Mouse (Mus musculus) heart, embryonic 10.5 days (tissue): ENCODE measurements around the gene Rabepk. TPM values are rescaled to one million over a fixed set of nuclear protein-coding genes. Genes with fewer than 3 reads are reported as not detected.
"Not testable (repeated sequence)": the region's sequence is repeated elsewhere in the genome, so short reads cannot be mapped to it uniquely, and the experiment has no call there.

Source experiments
- DNase-seq: peaks from one replicate; pipeline ENCODE4 v3.0.0-alpha.2; 2017; ENCODE audit warnings: low spot score
- H3K27ac ChIP-seq: fragments of 300-500 bp; sonication (generic); 2 replicates; pipeline ENCODE4 v1.5.1; 2016; ENCODE audit warnings: mild to moderate bottlenecking
- H3K27me3 ChIP-seq: fragments of 300-500 bp; sonication (generic); 2 replicates; pipeline ENCODE4 v1.6.1; 2016; ENCODE audit warnings: mild to moderate bottlenecking; ENCODE audit not compliant: poor library complexity, insufficient read depth, severe bottlenecking
- H3K36me3 ChIP-seq: fragments of 300-500 bp; sonication (generic); 2 replicates; pipeline ENCODE4 v1.6.1; 2016; ENCODE audit warnings: mild to moderate bottlenecking, moderate library complexity
- H3K4me1 ChIP-seq: fragments of 300-500 bp; sonication (generic); 2 replicates; pipeline ENCODE4 v1.6.1; 2016; ENCODE audit warnings: mild to moderate bottlenecking
- H3K4me3 ChIP-seq: fragments of 300-500 bp; sonication (generic); 2 replicates; pipeline ENCODE4 v1.5.1; 2016; ENCODE audit warnings: mild to moderate bottlenecking, moderate library complexity
- H3K9me3 ChIP-seq: fragments of 300-500 bp; sonication (generic); 2 replicates; pipeline ENCODE4 v1.6.1; 2016; ENCODE audit warnings: mild to moderate bottlenecking, moderate library complexity
- WGBS: fragments of 180-500 bp; shearing (Covaris S2); methylation state at CpG from one replicate; pipeline ENCODE4 v1.1.7; 2016; 5-methylcytosine and 5-hydroxymethylcytosine counted together
- polyA plus RNA-seq: library from polyadenylated mRNA; unstranded; fragments of >200 nt; fragmentation: Nextera tagmentation; extraction: Ambion mirVana; gene quantifications from 2 replicates; pipeline ENCODE4 v1.2.1, GENCODE M21; 2016

The Rabepk gene
- polyA plus RNA-seq, 1 experiment from 2014 or later: 40.2 TPM

GRCm38 (mm10) chr2:34825827-34826459 is 26.2 kb upstream of the Rabepk start, which contains the start of gene Fbxw2:
Gene Fbxw2 (minus strand): TSS chr2:34826311.
- Histone ChIP-seq H3K27ac (peak within 1 kb of the TSS; percentile 92), H3K27me3 (no peaks in the 10 kb centered on the region), H3K4me1 (peaks cover 11% of the 10 kb centered on the region), H3K4me3 (peak within 1 kb of the TSS; percentile 81), H3K36me3 (peaks cover 14% of the 10 kb centered on the region), H3K9me3 (0 out of 2 replicates have a peak, but pooled peaks cover 4% of the 10 kb centered on the region)
- under 1% methylated on average over 57 of the region's 57 CpGs for WGBS
- peak; percentile 96 for DNase-seq

DNA sequence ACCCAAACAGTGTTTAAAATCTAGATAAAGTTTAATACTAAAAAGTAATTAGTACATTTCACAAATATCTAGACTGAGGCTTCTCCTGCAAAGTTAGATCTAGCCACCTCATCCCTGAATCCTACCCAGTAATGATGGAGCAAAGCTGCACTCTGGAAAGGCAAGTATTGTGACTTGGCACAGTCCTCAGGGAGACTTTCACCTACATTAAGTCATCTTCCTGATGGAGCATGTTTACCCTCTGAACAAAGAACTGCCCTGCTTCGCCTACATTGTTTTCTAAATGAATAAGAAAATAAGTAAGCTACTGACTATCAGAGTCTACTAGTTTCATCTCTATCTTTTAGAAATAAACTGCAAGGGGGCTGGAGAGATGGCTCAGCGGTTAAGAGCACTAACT is 18.8 kb upstream of the Rabepk start:
- no peaks in the 10 kb centered on the region for H3K27me3 ChIP-seq
- H3K27ac ChIP-seq: no peak overlapping the region
- no peak for DNase-seq
- H3K4me3 ChIP-seq: no peak overlapping the region
- no peaks in the 10 kb centered on the region for H3K4me1 ChIP-seq
- H3K9me3 ChIP-seq: no peaks in the 10 kb centered on the region
- peaks cover 60% of the 10 kb centered on the region for H3K36me3 ChIP-seq
- WGBS: 92% methylated on average over 2 of the region's 2 CpGs

DNA sequence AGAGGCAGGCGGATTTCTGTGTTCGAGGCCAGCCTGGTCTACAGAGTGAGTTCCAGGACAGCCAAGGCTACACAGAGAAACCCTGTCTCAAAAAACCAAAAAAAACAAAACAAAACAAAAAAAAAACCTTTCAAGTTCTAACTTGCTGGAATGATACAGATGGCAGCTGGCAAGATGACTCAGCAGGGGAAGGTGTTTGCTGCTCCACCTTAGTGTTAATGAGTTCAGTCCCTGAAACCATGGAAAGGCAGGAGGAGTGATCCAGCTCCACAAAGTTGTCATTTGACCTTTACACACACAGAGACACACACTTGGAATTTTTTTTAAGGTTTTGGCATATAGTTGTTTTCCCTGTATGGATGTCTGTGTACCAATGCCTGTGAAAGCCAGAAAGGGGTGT is 16.2 kb upstream of the Rabepk start:
- 88% methylated on average over 2 of the region's 2 CpGs for WGBS
- not testable (repeated sequence) for H3K9me3 ChIP-seq, H3K4me3 ChIP-seq, H3K4me1 ChIP-seq, DNase-seq, H3K27me3 ChIP-seq, H3K27ac ChIP-seq
- peaks cover 70% of the 10 kb centered on the region for H3K36me3 ChIP-seq

- 85% methylated on average over 7 of the region's 7 CpGs for WGBS
- Histone ChIP-seq H3K36me3 (peaks cover 75% of the 10 kb centered on the region), H3K9me3 (no peaks in the 10 kb centered on the region), H3K4me3 (no peak overlapping the region), H3K27ac (no peak overlapping the region), H3K4me1 (no peaks in the 10 kb centered on the region; the same call in 1 of the 2 replicates), H3K27me3 (no peaks in the 10 kb centered on the region)
- no peak for DNase-seq
These were observed 13.0 kb upstream of the Rabepk start for GRCm38 (mm10) chr2:34812706-34813105.

DNA sequence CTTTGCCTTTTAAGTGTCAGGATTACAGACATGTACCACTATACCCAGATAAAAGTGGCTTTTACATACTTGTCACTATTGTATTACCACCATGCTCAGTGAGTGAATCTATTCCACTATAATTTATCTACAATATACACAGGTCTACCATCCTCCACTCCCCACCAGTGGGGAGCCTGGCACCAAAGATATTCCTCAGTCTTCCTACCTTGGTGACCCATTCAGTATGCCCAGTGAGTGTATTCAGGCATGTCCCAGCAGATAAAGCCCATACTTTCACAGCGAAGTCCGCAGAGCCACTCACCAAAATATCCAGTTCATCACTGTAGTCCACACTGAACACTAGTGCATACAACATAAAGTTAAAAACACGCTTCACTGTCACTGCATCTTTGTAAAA is 11.1 kb upstream of the Rabepk start:
- no peak for DNase-seq
- Histone ChIP-seq H3K27me3 (no peaks in the 10 kb centered on the region), H3K27ac (no peak overlapping the region), H3K4me3 (no peak overlapping the region), H3K4me1 (peaks cover under 1% of the 10 kb centered on the region), H3K9me3 (no peaks in the 10 kb centered on the region), H3K36me3 (peaks cover 75% of the 10 kb centered on the region)
- 91% methylated on average over 3 of the region's 3 CpGs for WGBS

DNA sequence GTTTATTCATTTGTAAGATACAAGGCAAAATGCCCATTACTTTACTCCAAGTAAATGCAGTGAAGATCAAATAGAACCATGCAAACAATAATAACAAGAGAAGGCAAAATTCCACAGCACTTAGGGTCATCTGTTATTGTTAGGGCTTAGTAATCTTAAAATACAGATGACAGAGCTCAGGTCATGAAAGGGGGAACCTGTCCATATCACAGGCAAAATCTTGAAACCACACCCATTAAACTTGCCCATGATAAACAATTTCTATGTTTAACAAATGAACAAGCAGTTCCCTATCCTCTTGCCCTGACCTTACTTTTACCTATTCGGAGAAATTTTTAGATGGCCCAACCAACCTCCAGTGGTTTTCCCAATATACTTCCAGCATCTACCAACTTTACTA is 9.9 kb upstream of the Rabepk start:
- Histone ChIP-seq H3K4me1 (peaks cover 4% of the 10 kb centered on the region), H3K27me3 (no peaks in the 10 kb centered on the region), H3K36me3 (peaks cover 71% of the 10 kb centered on the region), H3K27ac (no peak overlapping the region), H3K9me3 (no peaks in the 10 kb centered on the region), H3K4me3 (no peak overlapping the region)
- no peak for DNase-seq
- 78% methylated on average over 1 of the region's 1 CpGs for WGBS

GRCm38 (mm10) chr2:34808057-34808456 is 8.3 kb upstream of the Rabepk start:
- no peak overlapping the region for H3K4me3 ChIP-seq
- no peak overlapping the region for H3K27ac ChIP-seq
- WGBS: 68% methylated on average over 2 of the region's 2 CpGs
- peaks cover 9% of the 10 kb centered on the region for H3K4me1 ChIP-seq
- peaks cover 56% of the 10 kb centered on the region for H3K36me3 ChIP-seq
- H3K27me3 ChIP-seq: no peaks in the 10 kb centered on the region
- no peaks in the 10 kb centered on the region for H3K9me3 ChIP-seq
- no peak for DNase-seq

DNA sequence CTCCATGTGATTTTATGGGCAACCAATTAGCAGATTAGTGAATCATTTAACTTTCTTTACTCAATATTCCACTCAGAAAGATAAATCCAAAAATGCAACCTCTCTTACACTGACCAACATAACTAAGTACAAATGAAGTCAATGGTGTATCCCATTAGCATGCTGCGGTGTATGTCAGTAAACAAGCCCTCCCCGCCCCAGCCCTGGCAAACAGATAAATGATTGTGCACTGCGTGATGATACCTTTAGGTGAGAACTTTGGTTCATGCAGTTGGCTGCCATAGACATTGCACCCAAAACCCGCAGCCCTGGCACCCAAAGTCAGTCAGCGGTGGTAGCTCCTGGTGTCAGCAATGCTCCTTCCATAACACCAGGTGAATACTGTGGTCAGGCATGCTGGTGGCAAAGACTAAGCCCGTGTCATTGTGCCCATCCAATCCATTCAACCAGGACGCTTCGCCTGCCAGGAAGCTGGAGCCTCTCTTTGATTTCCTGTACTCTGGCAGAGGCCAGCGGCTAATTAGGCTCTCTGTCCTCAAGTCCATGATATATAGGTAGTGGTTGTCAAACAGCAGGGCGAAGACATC is 5.7 kb upstream of the Rabepk start:
- Histone ChIP-seq H3K27ac (no peak overlapping the region), H3K27me3 (no peaks in the 10 kb centered on the region), H3K4me3 (no peak overlapping the region), H3K4me1 (peaks cover 11% of the 10 kb centered on the region), H3K36me3 (peaks cover 32% of the 10 kb centered on the region), H3K9me3 (no peaks in the 10 kb centered on the region)
- DNase-seq: no peak
- 90% methylated on average over 10 of the region's 10 CpGs for WGBS

DNA sequence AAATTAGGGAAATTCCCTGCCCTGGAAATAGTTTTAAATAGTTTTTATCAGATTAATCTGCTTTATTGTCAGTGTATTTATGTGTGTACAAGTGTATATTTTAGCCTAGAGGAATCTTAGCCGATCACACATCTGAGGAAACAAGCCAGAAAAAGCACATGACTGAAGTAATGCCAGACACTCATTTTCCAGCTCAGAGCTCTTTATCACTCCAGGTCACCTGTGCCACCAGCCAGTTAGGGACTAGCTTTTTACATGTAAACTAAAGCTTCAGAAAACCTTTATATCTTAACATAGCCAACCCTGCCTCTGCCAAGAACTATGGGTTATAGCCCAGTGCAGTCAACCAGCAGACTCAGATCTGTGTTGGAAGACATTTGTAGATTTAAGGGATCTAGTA is 5.1 kb upstream of the Rabepk start:
- no peaks in the 10 kb centered on the region for H3K27me3 ChIP-seq
- H3K27ac ChIP-seq: no peak overlapping the region
- no peaks in the 10 kb centered on the region for H3K9me3 ChIP-seq
- H3K4me3 ChIP-seq: no peak overlapping the region
- H3K36me3 ChIP-seq: peaks cover 27% of the 10 kb centered on the region
- peaks cover 16% of the 10 kb centered on the region for H3K4me1 ChIP-seq
- WGBS: 86% methylated on average over 1 of the region's 1 CpGs
- no peak for DNase-seq

GRCm38 (mm10) chr2:34804172-34804571 is 4.5 kb upstream of the Rabepk start:
- Histone ChIP-seq H3K27ac (no peak overlapping the region), H3K27me3 (no peaks in the 10 kb centered on the region), H3K4me3 (no peak overlapping the region), H3K36me3 (peaks cover 22% of the 10 kb centered on the region), H3K4me1 (peaks cover 18% of the 10 kb centered on the region), H3K9me3 (no peaks in the 10 kb centered on the region)
- DNase-seq: no peak
- WGBS: 95% methylated on average over 2 of the region's 2 CpGs

DNA sequence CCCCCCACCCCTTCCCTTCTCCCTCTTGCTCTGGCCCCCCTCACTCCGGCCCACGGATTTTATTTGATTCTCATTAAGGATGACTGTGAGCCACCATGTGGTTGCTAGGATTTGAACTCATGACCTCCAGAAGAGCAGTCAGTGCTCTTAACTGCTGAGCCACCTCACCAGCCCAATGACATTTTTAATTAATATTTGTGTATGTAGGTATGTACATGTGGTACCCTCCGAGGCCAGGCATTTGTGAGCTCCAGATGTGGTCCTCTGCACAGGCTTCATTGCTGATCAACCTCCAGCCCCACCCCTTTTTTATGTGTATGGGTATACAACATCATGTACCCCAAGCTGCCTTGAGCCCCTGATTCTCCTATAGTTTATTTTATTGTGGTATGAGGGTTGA is 4.0 kb upstream of the Rabepk start:
- H3K36me3 ChIP-seq: peaks cover 18% of the 10 kb centered on the region
- no peak overlapping the region for H3K27ac ChIP-seq
- no peak for DNase-seq
- WGBS: 83% methylated on average over 3 of the region's 3 CpGs
- H3K9me3 ChIP-seq: no peaks in the 10 kb centered on the region
- peaks cover 23% of the 10 kb centered on the region for H3K4me1 ChIP-seq
- H3K27me3 ChIP-seq: no peaks in the 10 kb centered on the region
- H3K4me3 ChIP-seq: peak overlapping the region; percentile 69

DNA sequence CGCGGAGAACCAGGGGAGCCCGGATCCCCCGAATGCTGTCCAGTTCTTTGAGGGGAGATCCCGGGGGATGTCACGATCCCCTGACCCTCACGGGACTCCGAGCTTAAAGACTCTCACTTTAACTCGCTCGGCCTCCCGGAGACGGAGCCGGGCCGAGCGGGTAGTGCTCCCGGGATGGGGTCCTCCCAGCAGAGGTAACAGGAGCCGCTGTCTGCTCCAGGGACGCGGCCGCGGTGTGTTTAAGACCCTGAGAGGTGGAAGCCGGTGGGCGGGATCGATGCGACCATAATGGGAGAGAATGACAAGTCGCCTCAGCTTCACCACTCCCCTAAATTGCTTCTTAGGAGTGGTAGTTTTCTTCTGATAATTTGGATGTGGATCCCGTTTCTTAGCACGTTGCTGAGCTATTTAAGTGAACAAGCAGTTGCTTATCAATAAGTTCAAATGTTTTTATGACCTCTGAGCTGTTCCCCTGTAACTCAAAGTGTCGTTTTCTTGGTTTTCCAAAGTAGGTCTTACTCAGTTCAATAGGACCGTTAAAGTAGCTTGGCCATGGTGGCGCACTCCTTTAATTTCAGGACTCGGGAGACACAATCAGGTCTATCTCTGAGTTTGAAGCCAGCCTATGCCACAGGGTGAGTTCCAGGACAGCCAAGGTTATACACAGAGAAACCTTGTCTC is 3.0 kb upstream of the Rabepk start:
- WGBS: under 1% methylated on average over 32 of the region's 32 CpGs
- H3K9me3 ChIP-seq, DNase-seq, H3K27me3 ChIP-seq: not testable (repeated sequence)
- H3K36me3 ChIP-seq: peaks cover 11% of the 10 kb centered on the region
- H3K27ac ChIP-seq: peak overlapping the region; percentile 94
- peak overlapping the region; percentile 69 for H3K4me3 ChIP-seq
- peaks cover 24% of the 10 kb centered on the region for H3K4me1 ChIP-seq
